Mouse (Mus musculus): ENCODE data around the gene Olfr1491. TPM values are rescaled to one million over a fixed set of nuclear protein-coding genes. Genes with fewer than 3 reads are reported as not detected.

Olfr1491 gene
- polyA plus RNA-seq (2012; rRNA removed) = not detected in 2 replicates

DNA sequence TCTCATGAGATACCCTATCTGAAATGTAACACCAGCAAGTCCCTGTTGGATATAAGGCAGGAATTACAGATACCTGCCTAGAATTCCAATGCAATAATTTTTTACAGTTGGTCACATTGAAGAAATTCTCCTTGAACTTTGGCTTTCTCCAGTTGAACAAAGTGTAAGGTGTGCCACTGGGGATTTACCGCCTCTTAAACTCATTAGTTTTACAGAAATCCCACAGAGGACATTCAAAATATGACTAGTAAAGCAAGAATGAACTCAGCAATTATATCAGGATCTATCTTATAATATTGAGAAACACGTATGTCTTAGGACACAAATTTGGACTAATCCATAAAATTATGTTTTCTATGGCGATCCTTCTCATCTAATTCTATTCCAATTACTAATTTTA, at the start of gene Olfr1491:
Gene Olfr1491 (plus strand): TSS at position 301 of the 400 bp plus-strand sequence.

DNA sequence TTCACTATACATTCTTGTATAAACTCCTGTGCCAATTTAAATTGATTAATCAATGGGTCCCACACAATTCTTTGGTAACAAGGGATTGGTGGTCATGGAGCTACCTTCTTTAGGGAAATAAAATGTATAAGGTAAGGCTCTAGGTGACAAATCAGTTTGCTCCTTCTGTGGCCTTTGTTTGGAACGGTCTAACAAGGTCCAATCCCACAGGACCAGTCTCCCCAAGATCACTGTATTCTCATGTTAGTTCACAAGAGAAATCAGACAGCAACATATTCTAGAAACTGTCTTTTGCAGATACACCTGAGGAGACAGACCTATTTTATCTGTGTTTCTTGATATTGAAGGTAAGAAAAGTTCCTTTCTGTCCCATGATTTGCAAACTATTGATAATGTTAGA, 46.3 kb upstream of the Olfr1491 start, which contains the start of gene Olfr1490:
Gene Olfr1490 (plus strand): TSS at position 301 of the 400 bp plus-strand sequence.

DNA sequence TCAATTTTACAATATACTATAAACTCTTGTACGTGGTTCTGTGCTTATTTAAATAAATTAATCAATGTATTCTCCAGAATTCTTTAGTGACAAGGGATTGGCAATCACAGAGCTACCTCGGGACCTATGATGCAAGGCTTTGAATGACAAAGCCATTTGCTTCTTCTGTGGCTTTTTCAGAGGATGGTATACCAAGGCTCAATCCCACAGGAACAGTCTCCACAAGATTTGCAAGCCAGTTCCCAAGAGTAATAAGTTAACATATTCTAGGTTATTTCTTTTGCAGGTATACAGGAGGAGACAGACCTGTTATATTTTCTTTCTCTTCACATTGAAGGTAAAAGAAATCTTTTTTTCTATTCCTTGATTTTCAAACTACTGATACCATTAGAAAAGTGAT, 25.9 kb downstream of the Olfr1491 start, which contains the start of gene Olfr1493-ps1:
Gene Olfr1493-ps1 (plus strand): TSS at position 301 of the 400 bp plus-strand sequence.

DNA sequence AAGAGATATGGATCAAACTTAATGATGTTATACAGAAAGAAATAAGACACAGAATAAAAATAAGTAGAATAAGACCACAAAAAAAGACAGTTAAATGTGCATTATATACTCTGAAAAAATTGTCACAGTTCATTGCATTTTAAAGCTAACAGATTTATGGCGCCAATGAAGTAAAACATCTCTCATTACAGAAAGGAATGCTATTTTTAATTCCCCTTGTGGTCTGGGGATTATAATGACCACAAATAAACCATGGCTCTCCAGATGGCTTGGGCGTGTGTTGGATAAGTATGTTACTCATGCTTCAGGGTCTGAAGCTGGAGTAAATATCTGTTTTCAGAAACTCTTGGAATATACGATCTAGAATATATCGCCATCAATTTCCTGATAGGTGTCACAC, 42.4 kb downstream of the Olfr1491 start, which contains the start of gene Olfr1494:
Gene Olfr1494 (plus strand): TSS at position 301 of the 400 bp plus-strand sequence.

Other genes with a start within 250 kb of the Olfr1491 start
- gene Olfr1472, start 241.2 kb upstream of the Olfr1491 start, polyA plus RNA-seq (2012; rRNA removed) = not detected in 2 replicates
- gene Olfr1474, start 227.7 kb upstream of the Olfr1491 start, polyA plus RNA-seq (2012; rRNA removed) = not detected in 2 replicates
- gene Olfr1475, start 217.1 kb upstream of the Olfr1491 start, polyA plus RNA-seq (2012; rRNA removed) = not detected in 2 replicates
- not detected in 2 replicates for gene Olfr1477, start 196.7 kb upstream of the Olfr1491 start, polyA plus RNA-seq (2012; rRNA removed)
- gene Olfr1480, start 169.4 kb upstream of the Olfr1491 start, polyA plus RNA-seq (2012; rRNA removed) = not detected in 2 replicates
- not detected in 2 replicates for gene Olfr1484, start 113.8 kb upstream of the Olfr1491 start, polyA plus RNA-seq (2012; rRNA removed)
- not detected in 2 replicates for gene Olfr1487, start 79.9 kb upstream of the Olfr1491 start, polyA plus RNA-seq (2012; rRNA removed)
- gene Olfr1489, start 65.6 kb upstream of the Olfr1491 start, polyA plus RNA-seq (2012; rRNA removed) = not detected in 2 replicates
- gene Olfr1490, start 46.2 kb upstream of the Olfr1491 start, polyA plus RNA-seq (2012; rRNA removed) = not detected in 2 replicates
- gene Olfr1493-ps1, start 26.0 kb downstream of the Olfr1491 start, polyA plus RNA-seq (2012; rRNA removed) = not detected in 2 replicates
- not detected in 2 replicates for gene Olfr1494, start 42.5 kb downstream of the Olfr1491 start, polyA plus RNA-seq (2012; rRNA removed)
- gene Olfr1495, start 67.3 kb downstream of the Olfr1491 start, polyA plus RNA-seq (2012; rRNA removed) = not detected in 2 replicates
- not detected in 2 replicates for gene Olfr1496, start 80.6 kb downstream of the Olfr1491 start, polyA plus RNA-seq (2012; rRNA removed)
- not detected in 2 replicates for gene Olfr1497, start 100.9 kb downstream of the Olfr1491 start, polyA plus RNA-seq (2012; rRNA removed)
- not detected in 2 replicates for gene Olfr1499, start 122.2 kb downstream of the Olfr1491 start, polyA plus RNA-seq (2012; rRNA removed)
- not detected in 2 replicates for gene Olfr1500, start 133.2 kb downstream of the Olfr1491 start, polyA plus RNA-seq (2012; rRNA removed)
- gene Olfr1501, start 153.4 kb downstream of the Olfr1491 start, polyA plus RNA-seq (2012; rRNA removed) = not detected in 2 replicates
- gene Olfr1502, start 164.5 kb downstream of the Olfr1491 start, polyA plus RNA-seq (2012; rRNA removed) = not detected in 2 replicates
- not detected in 2 replicates for gene Olfr1504, start 200.7 kb downstream of the Olfr1491 start, polyA plus RNA-seq (2012; rRNA removed)
- gene Olfr1505, start 216.3 kb downstream of the Olfr1491 start, polyA plus RNA-seq (2012; rRNA removed) = not detected in 2 replicates